Mouse (Mus musculus) macrophage (primary cell): ENCODE results near the gene P2ry12. TPM values are rescaled to one million over a fixed set of nuclear protein-coding genes. Genes with fewer than 3 reads are reported as not detected.

ENCODE experiments used
- H3K27ac ChIP-seq: fragments of 350-480 bp; formaldehyde crosslinking; 2 replicates; pipeline ENCODE4 v1.9.0; 2021
- H3K36me3 ChIP-seq: fragments of 350-480 bp; formaldehyde crosslinking; 2 replicates; pipeline ENCODE4 v1.9.0; 2021; ENCODE audit errors: inconsistent target
- H3K4me3 ChIP-seq: fragments of 350-480 bp; formaldehyde crosslinking; 2 replicates; pipeline ENCODE4 v1.9.0; 2021; ENCODE audit errors: inconsistent target
- H3K79me2 ChIP-seq: fragments of 350-480 bp; formaldehyde crosslinking; 2 replicates; pipeline ENCODE4 v1.9.0; 2021; ENCODE audit errors: inconsistent target
- WGBS: methylation state at CpG from one replicate; pipeline ENCODE4 v1.1.7; 2026; ENCODE audit warnings: inconsistent platforms; ENCODE audit not compliant: missing documents; 5-methylcytosine and 5-hydroxymethylcytosine counted together
- polyA plus RNA-seq: library from polyadenylated mRNA; stranded (reverse); fragments of 250-400 nt; gene quantifications from 3 replicates; pipeline ENCODE4 v1.2.4, GENCODE M21; 2018; ENCODE audit warnings: inconsistent platforms

The P2ry12 gene
- polyA plus RNA-seq, 1 experiment from 2014 or later = 13.5 TPM

- peak overlapping the region; percentile 82 for H3K27ac ChIP-seq
- 59% methylated on average over 9 of the region's 9 CpGs for WGBS
- no peaks in the 10 kb centered on the region for H3K36me3 ChIP-seq
- peak overlapping the region; percentile 31 for H3K4me3 ChIP-seq
- no peaks in the 10 kb centered on the region for H3K79me2 ChIP-seq
Measured at GRCm38 (mm10) chr3:59261709-59262472, 780 bp downstream of the P2ry12 start.

GRCm38 (mm10) chr3:59260745-59261144 is 1.9 kb downstream of the P2ry12 start:
- 2% methylated on average over 5 of the region's 5 CpGs for WGBS
- Histone ChIP-seq H3K79me2 (no peaks in the 10 kb centered on the region), H3K36me3 (no peaks in the 10 kb centered on the region), H3K27ac (peak overlapping the region; percentile 82), H3K4me3 (no peak overlapping the region)

GRCm38 (mm10) chr3:59257740-59258664 is 4.7 kb downstream of the P2ry12 start:
- 65% methylated on average over 20 of the region's 20 CpGs for WGBS
- H3K79me2 ChIP-seq = no peaks in the 10 kb centered on the region
- H3K36me3 ChIP-seq = no peaks in the 10 kb centered on the region
- H3K27ac ChIP-seq = no peak overlapping the region
- H3K4me3 ChIP-seq = no peak overlapping the region

- H3K79me2 ChIP-seq = no peaks in the 10 kb centered on the region
- H3K4me3 ChIP-seq = no peak overlapping the region
- H3K27ac ChIP-seq = no peak overlapping the region
- 96% methylated on average over 1 of the region's 1 CpGs for WGBS
- no peaks in the 10 kb centered on the region for H3K36me3 ChIP-seq
Measured at GRCm38 (mm10) chr3:59250454-59250853, 12.2 kb downstream of the P2ry12 start.

GRCm38 (mm10) chr3:59248031-59248430 is 14.6 kb downstream of the P2ry12 start:
- Histone ChIP-seq H3K79me2 (no peaks in the 10 kb centered on the region), H3K4me3 (no peak overlapping the region), H3K36me3 (no peaks in the 10 kb centered on the region), H3K27ac (no peak overlapping the region)
- 85% methylated on average over 6 of the region's 6 CpGs for WGBS

- Histone ChIP-seq H3K79me2 (no peaks in the 10 kb centered on the region), H3K4me3 (no peak overlapping the region), H3K27ac (no peak overlapping the region), H3K36me3 (no peaks in the 10 kb centered on the region)
- WGBS = 95% methylated on average over 6 of the region's 6 CpGs
Measured at GRCm38 (mm10) chr3:59243384-59243783, 19.3 kb downstream of the P2ry12 start.

- no peaks in the 10 kb centered on the region for H3K36me3 ChIP-seq
- peak overlapping the region; percentile 7; the same call in 1 of the 2 replicates for H3K27ac ChIP-seq
Measured at GRCm38 (mm10) chr3:59234878-59235277, 27.8 kb downstream of the P2ry12 start.

GRCm38 (mm10) chr3:59230912-59231311 is 31.8 kb downstream of the P2ry12 start:
- WGBS = 93% methylated on average over 3 of the region's 3 CpGs
- Histone ChIP-seq H3K36me3 (no peaks in the 10 kb centered on the region), H3K27ac (peak overlapping the region; percentile 91), H3K4me3 (no peak overlapping the region), H3K79me2 (no peaks in the 10 kb centered on the region)

More at GRCm38 (mm10) chr3:59234878-59235277, 27.8 kb downstream of the P2ry12 start:
- Histone ChIP-seq H3K79me2 (no peaks in the 10 kb centered on the region), H3K4me3 (no peak overlapping the region)
- 14% methylated on average over 5 of the region's 5 CpGs for WGBS

- H3K27ac ChIP-seq = peak overlapping the region; percentile 91
- H3K79me2 ChIP-seq = no peaks in the 10 kb centered on the region
- no peaks in the 10 kb centered on the region for H3K36me3 ChIP-seq
- 4% methylated on average over 10 of the region's 10 CpGs for WGBS
- no peak overlapping the region for H3K4me3 ChIP-seq
Measured at GRCm38 (mm10) chr3:59228730-59229551, 33.7 kb downstream of the P2ry12 start.

GRCm38 (mm10) chr3:59227696-59228095 is 35.0 kb downstream of the P2ry12 start:
- Histone ChIP-seq H3K27ac (peak overlapping the region; percentile 91), H3K36me3 (no peaks in the 10 kb centered on the region), H3K79me2 (no peaks in the 10 kb centered on the region), H3K4me3 (no peak overlapping the region)
- WGBS = 91% methylated on average over 9 of the region's 9 CpGs

GRCm38 (mm10) chr3:59225411-59225810 is 37.3 kb downstream of the P2ry12 start:
- no peak overlapping the region for H3K4me3 ChIP-seq
- no peak overlapping the region for H3K27ac ChIP-seq
- no peaks in the 10 kb centered on the region for H3K36me3 ChIP-seq
- H3K79me2 ChIP-seq = no peaks in the 10 kb centered on the region

- H3K36me3 ChIP-seq = no peaks in the 10 kb centered on the region
- H3K27ac ChIP-seq = no peak overlapping the region
- WGBS = 81% methylated on average over 2 of the region's 2 CpGs
- H3K79me2 ChIP-seq = no peaks in the 10 kb centered on the region
- no peak overlapping the region for H3K4me3 ChIP-seq
Measured at GRCm38 (mm10) chr3:59222303-59222702, 40.4 kb downstream of the P2ry12 start.

GRCm38 (mm10) chr3:59219326-59219725 is 43.3 kb downstream of the P2ry12 start:
- H3K36me3 ChIP-seq = no peaks in the 10 kb centered on the region
- 72% methylated on average over 2 of the region's 2 CpGs for WGBS
- no peaks in the 10 kb centered on the region for H3K79me2 ChIP-seq
- H3K27ac ChIP-seq = no peak overlapping the region
- no peak overlapping the region for H3K4me3 ChIP-seq

- WGBS = 95% methylated on average over 10 of the region's 10 CpGs
- H3K79me2 ChIP-seq = no peaks in the 10 kb centered on the region
- H3K4me3 ChIP-seq = no peak overlapping the region
- H3K27ac ChIP-seq = no peak overlapping the region
- no peaks in the 10 kb centered on the region for H3K36me3 ChIP-seq
Measured at GRCm38 (mm10) chr3:59217211-59217610, 45.5 kb downstream of the P2ry12 start.
